Mouse (Mus musculus) hindbrain, embryonic 10.5 days (tissue): ENCODE results near the gene A930017K11Rik. TPM values are rescaled to one million over a fixed set of nuclear protein-coding genes. Genes with fewer than 3 reads are reported as not detected.

Experiments used
- DNase-seq: peaks from one replicate; pipeline ENCODE4 v3.0.0-alpha.2; 2017; ENCODE audit warnings: low spot score
- H3K27ac ChIP-seq: fragments of 300-500 bp; sonication (generic); 2 replicates; pipeline ENCODE4 v1.5.1; 2016; ENCODE audit warnings: mild to moderate bottlenecking, moderate library complexity
- H3K27me3 ChIP-seq: fragments of 300-500 bp; sonication (generic); 2 replicates; pipeline ENCODE4 v1.6.1; 2016; ENCODE audit warnings: mild to moderate bottlenecking; ENCODE audit not compliant: poor library complexity, insufficient read depth, severe bottlenecking
- H3K36me3 ChIP-seq: fragments of 300-500 bp; sonication (generic); 2 replicates; pipeline ENCODE4 v1.6.1; 2016; ENCODE audit warnings: mild to moderate bottlenecking, moderate library complexity
- H3K4me1 ChIP-seq: fragments of 300-500 bp; sonication (generic); replicated peaks from 2 replicates; pipeline ENCODE4 v1.6.1; 2016; ENCODE audit warnings: mild to moderate bottlenecking
- H3K4me3 ChIP-seq: fragments of 300-500 bp; sonication (generic); 2 replicates; pipeline ENCODE4 v1.5.1; 2016; ENCODE audit warnings: mild to moderate bottlenecking, moderate library complexity
- H3K9me3 ChIP-seq: fragments of 300-500 bp; sonication (generic); 2 replicates; pipeline ENCODE4 v1.6.1; 2016; ENCODE audit warnings: mild to moderate bottlenecking, moderate library complexity
- WGBS: fragments of 180-500 bp; shearing (Covaris S2); methylation state at CpG from one replicate; pipeline ENCODE4 v1.1.7; 2016; 5-methylcytosine and 5-hydroxymethylcytosine counted together
- polyA plus RNA-seq: library from polyadenylated mRNA; unstranded; fragments of >200 nt; fragmentation: Nextera tagmentation; extraction: Ambion mirVana; gene quantifications from 2 replicates; pipeline ENCODE4 v1.2.1, GENCODE M21; 2016

The A930017K11Rik gene
- polyA plus RNA-seq, 1 experiment from 2014 or later, result 0.25 TPM

GRCm38 (mm10) chr17:25913877-25914275 is 38.5 kb downstream of the A930017K11Rik start:
- 86% methylated on average over 1 of the region's 1 CpGs for WGBS
- Histone ChIP-seq H3K27me3 (no peaks in the 10 kb centered on the region), H3K9me3 (no peaks in the 10 kb centered on the region), H3K4me1 (peaks cover 22% of the 10 kb centered on the region), H3K27ac (no peak overlapping the region), H3K36me3 (peaks cover 41% of the 10 kb centered on the region), H3K4me3 (no peak overlapping the region)
- DNase-seq, result no peak

GRCm38 (mm10) chr17:25913186-25913876 is 39.0 kb downstream of the A930017K11Rik start:
- DNase-seq, result no peak
- 88% methylated on average over 14 of the region's 14 CpGs for WGBS
- Histone ChIP-seq H3K27ac (no peak overlapping the region), H3K4me3 (no peak overlapping the region), H3K27me3 (no peaks in the 10 kb centered on the region), H3K9me3 (no peaks in the 10 kb centered on the region), H3K4me1 (peaks cover 17% of the 10 kb centered on the region), H3K36me3 (peaks cover 41% of the 10 kb centered on the region)

- Histone ChIP-seq H3K4me1 (0 out of 2 replicates have a peak, but pooled peaks cover 2% of the 10 kb centered on the region), H3K27ac (no peak overlapping the region), H3K27me3 (no peaks in the 10 kb centered on the region), H3K9me3 (no peaks in the 10 kb centered on the region), H3K36me3 (peaks cover 36% of the 10 kb centered on the region), H3K4me3 (no peak overlapping the region)
- no peak for DNase-seq
- 91% methylated on average over 4 of the region's 4 CpGs for WGBS
Measured at GRCm38 (mm10) chr17:25911816-25912215, 40.5 kb downstream of the A930017K11Rik start.

DNA sequence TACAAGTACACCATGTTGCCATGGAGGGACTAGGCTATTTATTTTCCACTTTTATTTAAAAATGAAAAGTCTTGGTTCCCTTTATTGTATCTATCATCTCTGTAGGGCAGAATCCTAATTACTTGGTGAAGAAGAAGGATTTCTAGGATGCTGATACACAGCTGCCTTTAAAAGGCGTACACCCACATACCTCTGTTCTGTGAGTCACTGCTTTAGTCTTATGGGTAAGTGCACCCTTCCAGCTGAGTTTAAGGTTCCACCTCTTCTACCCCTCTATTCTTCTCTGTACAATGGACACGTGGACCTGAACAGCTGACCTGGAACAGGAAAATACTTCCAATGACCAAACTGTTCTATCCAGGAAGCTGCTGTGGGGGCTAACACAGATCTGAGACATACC is 44.7 kb downstream of the A930017K11Rik start:
- H3K27me3 ChIP-seq, result no peaks in the 10 kb centered on the region
- peaks cover 27% of the 10 kb centered on the region for H3K36me3 ChIP-seq
- 0 out of 2 replicates have a peak, but pooled peaks cover 2% of the 10 kb centered on the region for H3K4me1 ChIP-seq
- no peak overlapping the region for H3K4me3 ChIP-seq
- DNase-seq, result no peak
- 93% methylated on average over 2 of the region's 2 CpGs for WGBS
- H3K27ac ChIP-seq, result no peak overlapping the region
- no peaks in the 10 kb centered on the region for H3K9me3 ChIP-seq

DNA sequence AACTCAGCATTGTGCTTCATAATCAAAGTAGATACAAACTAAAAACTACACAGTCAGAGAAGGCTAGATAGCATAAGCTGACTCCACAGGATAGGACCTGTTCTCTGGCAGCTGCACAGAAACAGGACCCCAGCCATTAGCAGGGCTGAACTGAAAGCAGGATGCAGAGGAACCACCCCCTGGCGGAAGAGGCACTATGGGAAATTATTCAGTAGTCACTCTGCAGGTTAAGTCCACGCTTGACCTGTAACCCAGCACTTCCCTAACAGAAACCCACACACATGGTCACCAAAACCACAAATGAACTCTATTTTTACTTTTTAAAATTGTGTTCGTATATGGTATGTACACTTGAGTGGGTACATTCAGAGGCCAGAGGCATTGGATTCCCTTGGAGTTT is 49.3 kb downstream of the A930017K11Rik start:
- Histone ChIP-seq H3K27me3 (no peaks in the 10 kb centered on the region), H3K36me3 (peaks cover 31% of the 10 kb centered on the region), H3K9me3 (no peaks in the 10 kb centered on the region), H3K4me1 (no peaks in the 10 kb centered on the region), H3K27ac (no peak overlapping the region), H3K4me3 (no peak overlapping the region)
- WGBS, result 89% methylated on average over 3 of the region's 3 CpGs
- no peak for DNase-seq

DNA sequence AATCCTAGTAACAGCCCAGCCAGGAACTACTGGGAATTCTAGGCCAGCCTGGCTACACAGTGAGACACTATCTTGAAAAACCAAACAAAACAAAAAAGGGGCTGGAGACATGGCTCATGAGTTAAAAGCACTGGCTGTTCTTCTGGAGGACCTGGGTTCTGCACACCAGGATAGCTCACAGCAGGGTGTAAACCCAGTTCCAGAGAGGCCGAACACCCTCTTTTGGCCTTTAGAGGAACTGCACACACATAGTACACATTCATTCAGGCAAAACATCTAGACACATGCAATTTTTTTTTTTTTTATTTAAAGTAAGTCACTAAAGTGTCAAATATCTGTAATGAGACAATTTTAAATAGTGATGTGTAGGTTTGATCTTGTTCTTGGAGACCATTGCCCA is 52.2 kb downstream of the A930017K11Rik start:
- Histone ChIP-seq H3K36me3 (peaks cover 20% of the 10 kb centered on the region), H3K27me3 (no peaks in the 10 kb centered on the region), H3K4me1 (peaks cover 17% of the 10 kb centered on the region), H3K4me3 (no peak overlapping the region), H3K9me3 (no peaks in the 10 kb centered on the region), H3K27ac (no peak overlapping the region)
- no peak for DNase-seq
- 91% methylated on average over 1 of the region's 1 CpGs for WGBS

Other genes starting within 250 kb of the A930017K11Rik start
- gene Gng13, start 235.4 kb downstream of the A930017K11Rik start, polyA plus RNA-seq, result 2.4 and 4.4 TPM in 2 replicates
- gene Chtf18, start 225.1 kb downstream of the A930017K11Rik start, polyA plus RNA-seq, result 47.2 and 60.4 TPM in 2 replicates
- gene Rpusd1, start 224.9 kb downstream of the A930017K11Rik start, polyA plus RNA-seq, result 22.2 and 24.8 TPM in 2 replicates
- gene Mslnl, start 216.5 kb downstream of the A930017K11Rik start, polyA plus RNA-seq, result not detected in 2 replicates
- 0.33 TPM in 1 of 2 replicates, not detected in the other for gene Msln, start 198.2 kb downstream of the A930017K11Rik start, polyA plus RNA-seq
- gene Narfl, start 178.8 kb downstream of the A930017K11Rik start, polyA plus RNA-seq, result 25.3 and 25.7 TPM in 2 replicates
- 68.1 and 88.5 TPM in 2 replicates for gene Haghl, start 166.9 kb downstream of the A930017K11Rik start, polyA plus RNA-seq
- gene Ccdc78, start 166.0 kb downstream of the A930017K11Rik start, polyA plus RNA-seq, result 0.95 and 1.2 TPM in 2 replicates
- gene Fam173a, start 159.7 kb downstream of the A930017K11Rik start, polyA plus RNA-seq, result 68.1 and 76.0 TPM in 2 replicates
- gene AC134908.4, start 156.9 kb downstream of the A930017K11Rik start, polyA plus RNA-seq, result 3.4 and 4.5 TPM in 2 replicates
- gene Metrn, start 155.4 kb downstream of the A930017K11Rik start, polyA plus RNA-seq, result 174 and 193 TPM in 2 replicates
- 11.0 and 16.7 TPM in 2 replicates for gene Fbxl16, start 143.5 kb downstream of the A930017K11Rik start, polyA plus RNA-seq
- 30.1 and 30.7 TPM in 2 replicates for gene Wdr24, start 128.9 kb downstream of the A930017K11Rik start, polyA plus RNA-seq
- 51.5 and 64.3 TPM in 2 replicates for gene Jmjd8, start 123.7 kb downstream of the A930017K11Rik start, polyA plus RNA-seq
- 360 and 390 TPM in 2 replicates for gene Stub1, start 119.2 kb downstream of the A930017K11Rik start, polyA plus RNA-seq
- gene Rhbdl1, start 115.3 kb downstream of the A930017K11Rik start, polyA plus RNA-seq, result 1.7 and 3.1 TPM in 2 replicates
- 1.5 and 3.1 TPM in 2 replicates for gene Gm20683, start 110.8 kb downstream of the A930017K11Rik start, polyA plus RNA-seq
- 18.8 and 28.5 TPM in 2 replicates for gene Rhot2, start 107.7 kb downstream of the A930017K11Rik start, polyA plus RNA-seq
- 46.0 and 54.4 TPM in 2 replicates for gene Wdr90, start 91.1 kb downstream of the A930017K11Rik start, polyA plus RNA-seq
- gene Mcrip2, start 83.8 kb downstream of the A930017K11Rik start, polyA plus RNA-seq, result 10.6 and 14.7 TPM in 2 replicates
- gene Mettl26, start 77.5 kb downstream of the A930017K11Rik start, polyA plus RNA-seq, result 69.9 and 73.9 TPM in 2 replicates
- gene Wfikkn1, start 71.7 kb downstream of the A930017K11Rik start, polyA plus RNA-seq, result 5.8 and 26.3 TPM in 2 replicates
- 33.4 and 43.4 TPM in 2 replicates for gene Rab40c, start 32.8 kb downstream of the A930017K11Rik start, polyA plus RNA-seq
- 65.4 and 72.6 TPM in 2 replicates for gene Pigq, start 7.6 kb downstream of the A930017K11Rik start, polyA plus RNA-seq
- 0.21 and 0.55 TPM in 2 replicates for gene Nhlrc4, start 7.6 kb downstream of the A930017K11Rik start, polyA plus RNA-seq
- gene Capn15, start 33.2 kb upstream of the A930017K11Rik start, polyA plus RNA-seq, result 32.4 and 35.0 TPM in 2 replicates
- gene Rab11fip3, start 117.0 kb upstream of the A930017K11Rik start, polyA plus RNA-seq, result 24.7 and 30.9 TPM in 2 replicates
- gene Decr2, start 137.8 kb upstream of the A930017K11Rik start, polyA plus RNA-seq, result 30.2 and 30.7 TPM in 2 replicates
- gene Nme4, start 143.0 kb upstream of the A930017K11Rik start, polyA plus RNA-seq, result 95.9 and 109 TPM in 2 replicates
- 1.8 and 1.9 TPM in 2 replicates for gene Tmem8, start 160.7 kb upstream of the A930017K11Rik start, polyA plus RNA-seq
- 301 and 318 TPM in 2 replicates for gene Mrpl28, start 170.9 kb upstream of the A930017K11Rik start, polyA plus RNA-seq
- 9.1 and 9.4 TPM in 2 replicates for gene Axin1, start 186.1 kb upstream of the A930017K11Rik start, polyA plus RNA-seq
- 0.55 and 1.3 TPM in 2 replicates for gene Pdia2, start 246.5 kb upstream of the A930017K11Rik start, polyA plus RNA-seq